Mouse (Mus musculus) small intestine, adult 2 months (tissue): ENCODE measurements at regions not wholly inside any gene's neighbourhood (a gene's known extent, or its start where the extent isn't known, plus 50 kb on each side); places are given as distances from the start of the nearest gene placed in this dataset.

ENCODE experiments used
- CTCF ChIP-seq: fragments of 200-500 bp; IDR thresholded peaks from 2 replicates; pipeline ENCODE4 v1.5.1; 2012; ENCODE audit warnings: low read depth, mild to moderate bottlenecking, control low read depth, inconsistent platforms, low read length, moderate library complexity, mixed read lengths; ENCODE audit not compliant: insufficient replicate concordance, insufficient read length; ENCODE audit errors: extremely low read depth
- POLR2A ChIP-seq: fragments of 200-500 bp; IDR thresholded peaks from 2 replicates; pipeline ENCODE4 v1.6.1; 2012; ENCODE audit warnings: low read depth, mild to moderate bottlenecking, control low read depth, inconsistent platforms, low read length, moderate library complexity

- TF ChIP-seq POLR2A (no peak), CTCF (no peak)
Observed at GRCm38 (mm10) chr15:72158505-72158904, 1675.9 kb upstream of the Gm6569 start.
